In genomic region chr2:117386981-117387705, GRCm38 (mm10) we compare ENCODE assay signal across 21 mouse cellular contexts. TPM values are rescaled to one million over a fixed set of nuclear protein-coding genes. Genes with fewer than 3 reads are reported as not detected.
DNase-seq lines count a peak whose midpoint lies in the region; ATAC-seq and TF ChIP-seq lines count a peak whose summit lies in the region.
"Had no signal": no experiment of that assay in that cellular context is flagged by ENCODE, and none has a peak within 500 bp of the region (broad histone marks: within the 10 kb centered on the region; RNA-seq: fewer than 3 reads in every experiment).

No protein-coding gene starts in this region.

- H3K9me3 ChIP-seq in kidney, embryonic 15.5 days (replicated peaks), result no peaks in the 10 kb centered on the region
- H3K9me3 ChIP-seq: limb, embryonic 12.5 days; neural tube, embryonic 13.5 days had no signal

- H3K27me3 ChIP-seq in kidney, embryonic 15.5 days, result no peaks in the 10 kb centered on the region
- H3K27me3 ChIP-seq: limb, embryonic 12.5 days; neural tube, embryonic 13.5 days had no signal

- DNase-seq in frontal cortex, postnatal 36 days (ENCODE audit: low spot score in 2 of 2), result peak; percentile 61 to 74
- peak; percentile 48 to 58 for DNase-seq in layer of hippocampus, postnatal 36 days
- DNase-seq in right cerebral cortex, postnatal 10 days (ENCODE audit: low spot score in 2 of 2), result peak; percentile 41 to 61
- DNase-seq in cerebellum, postnatal 25 days, result no peak
- no peak for DNase-seq in gastrocnemius, adult 2 months
- DNase-seq: adrenal gland, adult 8-10 months; cerebellum, adult 8-10 months; embryo, embryonic 11 days; forebrain, postnatal 0 days; heart, postnatal 14 days; kidney, adult 11 months; kidney, postnatal 14 days; lung, postnatal 14 days; thymus, adult 18-20 months had no signal

- intact Hi-C loops in gastrocnemius, adult 2 months (cut with DNase I), result no loop called here

- no peak overlapping the region for H3K9ac ChIP-seq in kidney, embryonic 15.5 days
- H3K9ac ChIP-seq: forebrain, postnatal 0 days; limb, embryonic 12.5 days; neural tube, embryonic 13.5 days had no signal

- no peak for TF ChIP-seq POLR2A in cortical plate, adult 2 months (IDR thresholded peaks at IDR 0.05; ENCODE audit: extremely low read depth, insufficient read depth, low read length)

- no peak overlapping the region for H3K4me2 ChIP-seq in kidney, embryonic 15.5 days
- H3K4me2 ChIP-seq: limb, embryonic 12.5 days; neural tube, embryonic 13.5 days had no signal

- ATAC-seq in kidney, embryonic 15.5 days (replicated peaks; ENCODE audit: low FRiP score), result no peak
- ATAC-seq: CD4-positive, CD25-positive, alpha-beta regulatory T cell, adult 4 months; forebrain, postnatal 0 days; hindbrain, embryonic 16.5 days had no signal

- no peak overlapping the region for H3K4me3 ChIP-seq in cortical plate, adult 2 months (ENCODE audit: insufficient read depth, low read length)
- no peak overlapping the region for H3K4me3 ChIP-seq in gastrocnemius, adult 2 months
- H3K4me3 ChIP-seq in kidney, embryonic 15.5 days (replicated peaks), result no peak overlapping the region
- H3K4me3 ChIP-seq: limb, embryonic 12.5 days; neural tube, embryonic 13.5 days had no signal

- no peaks in the 10 kb centered on the region for H3K36me3 ChIP-seq in kidney, embryonic 15.5 days
- H3K36me3 ChIP-seq: limb, embryonic 12.5 days; neural tube, embryonic 13.5 days had no signal

- H3K27ac ChIP-seq in cortical plate, adult 2 months (ENCODE audit: insufficient read depth, low read length), result peak overlapping the region; percentile 28
- H3K27ac ChIP-seq in gastrocnemius, adult 2 months, result no peak overlapping the region
- H3K27ac ChIP-seq in kidney, embryonic 15.5 days, result no peak overlapping the region
- H3K27ac ChIP-seq: limb, embryonic 12.5 days; neural tube, embryonic 13.5 days had no signal

- H3K4me1 ChIP-seq in cortical plate, adult 2 months (ENCODE audit: control insufficient read depth, insufficient read depth, low read length), result peaks cover 14% of the 10 kb centered on the region
- H3K4me1 ChIP-seq in kidney, embryonic 15.5 days, result no peaks in the 10 kb centered on the region
- H3K4me1 ChIP-seq: limb, embryonic 12.5 days had no signal

- 86% methylated on average over 12 of the region's 12 CpGs for WGBS in kidney, embryonic 15.5 days

- TF ChIP-seq CTCF in cortical plate, adult 2 months (IDR thresholded peaks at IDR 0.05; ENCODE audit: extremely low read depth, insufficient read depth, low read length), result no peak
- TF ChIP-seq CTCF in gastrocnemius, adult 2 months (IDR thresholded peaks at IDR 0.05), result no peak

RNA-seq across cellular contexts. Expression of gene Rasgrp1, which starts 44.3 kb away (rescaled TPM):
- polyA plus RNA-seq in cortical plate, adult 2 months (2012; rRNA removed), result 194 and 204 TPM in 2 replicates
- total RNA-seq in layer of hippocampus, postnatal 36 days (2021), result 100 to 1,000 TPM; 360 to 401 TPM
- total RNA-seq in gastrocnemius, adult 2 months (2021), result under 1 TPM in 1 of 2 experiments, not detected in 1; 0.10 TPM
- 0.30 and 0.39 TPM in 2 replicates for polyA plus RNA-seq in kidney, embryonic 15.5 days (2015; fragmentation: Nextera tagmentation; extraction: Ambion mirVana)
- total RNA-seq: MEL had no signal

Comparison
In these comparisons a context has a peak if more than half of its experiments do, and no peak if none do; other contexts are left out.
1. DNase-seq: peak in frontal cortex, postnatal 36 days (2 of 2), layer of hippocampus, postnatal 36 days (2 of 2) and right cerebral cortex, postnatal 10 days (2 of 2); none in cerebellum, postnatal 25 days (0 of 2) and gastrocnemius, adult 2 months (single experiment).
2. RNA of gene Rasgrp1, which starts 44.3 kb away (total RNA-seq): 360 to 401 TPM in layer of hippocampus, postnatal 36 days; 0.10 TPM in gastrocnemius, adult 2 months; every median in the first group is over 100 times any median in the second.